Mouse (Mus musculus) kidney, embryonic 16.5 days (tissue): ENCODE results near the gene Pmf1. TPM values are rescaled to one million over a fixed set of nuclear protein-coding genes. Genes with fewer than 3 reads are reported as not detected.

Source experiments
- ATAC-seq: fragments of 200-750 bp; cut with Nextera tagmentation; 2 replicates; pipeline ENCODE4 v1.8.0; 2017; ENCODE audit warnings: moderate TSS enrichment; ENCODE audit not compliant: low FRiP score, low TSS enrichment
- H3K27ac ChIP-seq: fragments of 300-500 bp; sonication (generic); 2 replicates; pipeline ENCODE4 v1.5.1; 2014; ENCODE audit warnings: low read length
- H3K27me3 ChIP-seq: fragments of 300-500 bp; sonication (generic); 2 replicates; pipeline ENCODE4 v1.6.1; 2014; ENCODE audit warnings: low read length, control low read depth, mixed read lengths; ENCODE audit not compliant: insufficient read depth
- H3K36me3 ChIP-seq: fragments of 300-500 bp; sonication (generic); 2 replicates; pipeline ENCODE4 v1.6.1; 2014; ENCODE audit warnings: low read length, control low read depth, mixed read lengths; ENCODE audit not compliant: insufficient read depth
- H3K4me1 ChIP-seq: fragments of 300-500 bp; sonication (generic); 2 replicates; pipeline ENCODE4 v1.6.1; 2014; ENCODE audit warnings: low read length, control low read depth, mixed read lengths; ENCODE audit not compliant: insufficient read depth
- H3K4me2 ChIP-seq: fragments of 300-500 bp; sonication (generic); replicated peaks from 2 replicates; pipeline ENCODE4 v1.6.1; 2014; ENCODE audit warnings: low read depth, low read length
- H3K4me3 ChIP-seq: fragments of 300-500 bp; sonication (generic); 2 replicates; pipeline ENCODE4 v1.5.1; 2014; ENCODE audit warnings: mild to moderate bottlenecking, low read length
- H3K9ac ChIP-seq: fragments of 300-500 bp; sonication (generic); replicated peaks from 2 replicates; pipeline ENCODE4 v1.6.1; 2014; ENCODE audit warnings: low read length
- H3K9me3 ChIP-seq: fragments of 300-500 bp; sonication (generic); 2 replicates; pipeline ENCODE4 v1.6.1; 2016; ENCODE audit warnings: low read length, control low read depth
- WGBS: fragments of 180-500 bp; shearing (Covaris S2); extraction: QIAGEN DNeasy Blood & Tissue Kit; methylation state at CpG from one replicate; pipeline ENCODE4 v1.1.7; 2014; 5-methylcytosine and 5-hydroxymethylcytosine counted together
- polyA plus RNA-seq: library from polyadenylated mRNA; unstranded; fragments of >200 nt; fragmentation: Nextera tagmentation; extraction: Ambion mirVana; gene quantifications from 2 replicates; pipeline ENCODE4 v1.2.1, GENCODE M21; 2015

Pmf1 gene
- polyA plus RNA-seq, 1 experiment from 2014 or later = 144 TPM

DNA sequence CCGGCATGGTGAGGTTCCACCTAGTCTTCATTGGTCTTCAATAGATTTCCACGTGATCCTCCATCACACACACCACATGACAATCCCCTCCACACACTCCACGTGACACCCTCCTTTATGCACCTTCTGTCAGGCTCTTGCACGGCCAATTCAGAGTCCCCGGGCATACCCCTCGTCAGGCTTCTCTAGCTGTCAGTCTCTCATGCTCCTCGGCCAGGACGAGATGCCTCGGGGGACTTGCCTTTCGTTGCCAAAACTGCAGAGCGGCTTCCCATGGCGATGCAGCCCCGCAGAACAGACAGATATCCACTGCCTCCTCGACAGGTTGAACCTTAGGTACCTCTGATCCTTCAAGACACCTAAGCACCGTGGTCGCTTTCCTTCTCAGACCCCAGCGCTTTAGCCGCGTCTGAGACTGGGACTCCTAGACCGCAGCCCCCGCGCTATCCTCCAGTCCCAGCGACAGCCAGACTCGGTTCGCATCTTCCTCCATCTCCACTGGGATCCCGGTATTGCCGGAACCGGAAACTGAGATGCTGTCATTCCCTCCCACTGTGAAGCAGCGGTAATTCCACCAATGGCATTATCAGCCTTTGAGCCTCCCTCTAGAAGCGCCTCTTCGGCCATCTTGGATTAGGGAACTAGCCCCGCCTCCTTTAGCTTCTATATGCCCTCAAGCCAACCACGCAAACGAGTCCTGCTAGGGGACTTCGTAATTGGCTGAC is 14.6 kb upstream of the Pmf1 start, which contains the start of gene Slc25a44:
TSS of gene Slc25a44 (minus strand) at position 535 of the 725 bp plus-strand sequence.
- H3K27ac ChIP-seq = peak within 1 kb of the TSS; percentile 68
- WGBS = under 1% methylated on average over 35 of the region's 35 CpGs
- ATAC-seq = peak; percentile 98
- H3K4me3 ChIP-seq = peak within 1 kb of the TSS; percentile 94
- no peaks in the 10 kb centered on the region for H3K9me3 ChIP-seq
- H3K9ac ChIP-seq = peak within 1 kb of the TSS; percentile 75
- peaks cover 16% of the 10 kb centered on the region for H3K36me3 ChIP-seq
- no peaks in the 10 kb centered on the region for H3K27me3 ChIP-seq
- H3K4me1 ChIP-seq = peaks cover 16% of the 10 kb centered on the region
- peak within 1 kb of the TSS; percentile 95 for H3K4me2 ChIP-seq

DNA sequence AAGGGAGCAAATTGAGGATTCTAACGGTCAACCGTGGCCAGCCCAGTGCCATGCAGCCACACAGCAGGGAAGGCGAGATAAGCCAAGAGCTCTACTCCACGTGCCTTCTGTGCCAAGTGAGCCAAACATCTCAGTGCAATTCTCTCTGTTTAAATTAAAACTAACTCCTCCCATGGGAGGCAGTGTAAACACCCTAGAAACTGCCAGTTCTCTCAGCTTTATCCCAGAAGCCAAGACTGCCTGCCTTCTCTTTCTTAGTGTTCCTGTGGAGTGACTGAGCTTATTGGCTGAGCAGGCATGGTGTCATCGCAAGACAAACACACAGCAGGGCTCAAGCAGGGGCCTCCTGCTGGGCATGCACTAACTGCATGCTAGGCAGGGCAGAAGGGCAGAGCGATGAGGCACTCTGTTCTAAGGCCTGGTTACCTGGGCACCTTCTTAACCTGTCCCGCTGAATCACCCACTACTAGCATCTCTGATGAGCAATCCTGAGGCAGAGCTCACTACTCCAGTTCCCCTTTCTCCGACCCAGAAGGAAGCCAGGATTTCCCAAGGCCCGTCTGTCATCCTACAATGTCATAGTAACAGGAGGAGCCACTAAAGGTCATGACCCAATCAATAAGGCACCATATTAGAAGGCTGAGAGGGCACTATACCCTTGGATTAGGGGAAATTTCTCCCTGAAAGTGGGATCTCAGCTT is 12.0 kb upstream of the Pmf1 start:
- Histone ChIP-seq H3K9me3 (no peaks in the 10 kb centered on the region), H3K36me3 (peaks cover 31% of the 10 kb centered on the region), H3K9ac (peak overlapping the region; percentile 42; the same call in 1 of the 2 replicates), H3K4me3 (no peak overlapping the region), H3K4me1 (peaks cover 16% of the 10 kb centered on the region), H3K27me3 (no peaks in the 10 kb centered on the region), H3K4me2 (no peak overlapping the region), H3K27ac (no peak overlapping the region)
- no peak for ATAC-seq
- 44% methylated on average over 9 of the region's 9 CpGs for WGBS

DNA sequence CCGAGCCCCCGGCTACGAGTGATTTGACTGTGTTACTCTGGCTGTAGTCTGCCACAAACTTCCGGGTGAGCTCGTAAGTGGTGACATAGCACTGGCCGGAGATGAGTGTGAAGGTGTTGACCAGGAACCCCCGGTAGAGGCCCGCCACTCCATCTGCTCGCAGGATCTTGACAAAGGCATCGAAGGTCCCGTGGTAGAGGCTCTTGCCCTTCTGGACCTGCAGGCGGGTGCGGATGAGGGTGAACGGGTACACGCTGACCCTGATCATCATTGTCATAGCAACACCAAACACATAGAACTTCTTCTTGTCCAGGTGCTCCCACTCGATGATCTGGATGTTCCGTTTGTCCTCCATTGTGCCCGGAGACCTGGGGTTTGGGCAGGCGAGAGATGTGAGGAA is 10.6 kb upstream of the Pmf1 start:
- no peak for ATAC-seq
- peaks cover 44% of the 10 kb centered on the region for H3K36me3 ChIP-seq

DNA sequence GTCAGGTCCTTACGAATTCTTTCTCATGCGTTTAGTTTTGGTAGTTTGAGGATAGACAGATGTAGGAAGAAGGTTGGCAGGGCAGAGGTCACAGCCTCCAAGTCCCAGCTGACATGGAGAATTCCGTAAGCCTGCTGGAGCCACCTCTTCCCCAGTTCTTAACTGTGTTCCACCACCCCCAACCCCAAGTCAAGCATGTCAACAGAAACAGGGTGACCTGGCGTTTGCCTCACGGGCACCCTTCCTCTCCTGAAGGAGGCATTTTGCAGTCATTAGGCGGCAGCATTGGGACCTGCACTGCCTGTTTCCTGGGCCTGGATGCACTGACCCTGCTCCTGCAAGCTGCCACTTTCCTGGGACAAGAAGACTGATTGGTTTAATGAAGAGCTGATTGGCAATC is 7.9 kb upstream of the Pmf1 start:
- Histone ChIP-seq H3K27me3 (no peaks in the 10 kb centered on the region), H3K9me3 (no peaks in the 10 kb centered on the region), H3K27ac (no peak overlapping the region), H3K4me2 (no peak overlapping the region), H3K4me3 (no peak overlapping the region), H3K4me1 (peaks cover 4% of the 10 kb centered on the region; the same call in 1 of the 2 replicates), H3K9ac (no peak overlapping the region), H3K36me3 (peaks cover 52% of the 10 kb centered on the region)
- 68% methylated on average over 6 of the region's 6 CpGs for WGBS
- no peak for ATAC-seq

More for the DNA sequence above, 10.6 kb upstream of the Pmf1 start:
- Histone ChIP-seq H3K4me1 (peaks cover 16% of the 10 kb centered on the region), H3K27ac (no peak overlapping the region), H3K4me3 (no peak overlapping the region), H3K4me2 (no peak overlapping the region), H3K9me3 (no peaks in the 10 kb centered on the region), H3K27me3 (no peaks in the 10 kb centered on the region), H3K9ac (no peak overlapping the region)
- 90% methylated on average over 19 of the region's 19 CpGs for WGBS

DNA sequence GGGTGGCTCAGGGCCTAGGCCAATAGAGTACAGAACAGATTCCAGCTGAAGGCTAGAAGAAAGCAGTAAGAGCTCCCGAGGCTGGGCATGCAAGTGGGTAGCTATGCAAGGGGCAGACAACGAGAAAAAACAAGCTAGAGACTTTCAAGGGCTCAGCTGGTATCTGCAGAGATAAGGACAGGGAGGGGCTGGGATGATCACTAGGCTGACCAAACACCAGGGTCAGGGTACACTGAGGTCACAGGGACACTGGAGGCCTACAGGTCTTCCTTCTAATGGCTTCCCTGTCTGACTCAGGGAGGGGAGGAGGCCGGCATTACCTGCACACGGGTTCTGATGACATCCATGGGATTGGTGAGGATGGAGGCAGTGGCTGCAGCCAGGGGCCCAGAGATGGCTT is 5.5 kb upstream of the Pmf1 start:
- Histone ChIP-seq H3K9me3 (no peaks in the 10 kb centered on the region), H3K4me3 (no peak overlapping the region), H3K4me1 (peaks cover 7% of the 10 kb centered on the region; the same call in 1 of the 2 replicates), H3K27me3 (no peaks in the 10 kb centered on the region), H3K4me2 (no peak overlapping the region), H3K9ac (no peak overlapping the region), H3K27ac (no peak overlapping the region), H3K36me3 (peaks cover 54% of the 10 kb centered on the region)
- WGBS = 89% methylated on average over 4 of the region's 4 CpGs
- ATAC-seq = no peak

DNA sequence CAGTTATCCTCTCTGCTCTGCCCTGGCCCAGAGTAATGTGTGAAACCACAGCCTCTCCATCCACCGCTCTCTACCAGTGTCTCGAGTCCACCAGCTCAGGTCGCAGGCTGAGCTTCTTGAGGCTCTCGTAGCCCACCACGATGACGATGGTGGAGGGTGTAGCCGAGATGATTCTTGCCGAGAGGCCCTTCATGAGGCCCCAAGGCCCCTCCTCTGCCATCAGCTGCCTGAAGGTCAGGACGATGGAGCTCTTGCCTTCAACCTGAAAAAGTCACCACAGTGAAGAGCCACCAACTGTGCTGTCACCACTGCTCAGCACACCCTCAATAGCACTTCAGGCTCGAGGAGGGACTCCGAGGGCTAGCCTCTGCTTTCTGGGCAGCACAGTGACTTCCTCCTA is 2.5 kb upstream of the Pmf1 start:
- no peak overlapping the region for H3K4me3 ChIP-seq
- H3K4me1 ChIP-seq = peaks cover 18% of the 10 kb centered on the region
- no peaks in the 10 kb centered on the region for H3K27me3 ChIP-seq
- H3K9ac ChIP-seq = no peak overlapping the region
- ATAC-seq = no peak
- H3K9me3 ChIP-seq = no peaks in the 10 kb centered on the region
- H3K36me3 ChIP-seq = peaks cover 30% of the 10 kb centered on the region
- 85% methylated on average over 11 of the region's 11 CpGs for WGBS
- H3K4me2 ChIP-seq = no peak overlapping the region
- no peak overlapping the region for H3K27ac ChIP-seq

DNA sequence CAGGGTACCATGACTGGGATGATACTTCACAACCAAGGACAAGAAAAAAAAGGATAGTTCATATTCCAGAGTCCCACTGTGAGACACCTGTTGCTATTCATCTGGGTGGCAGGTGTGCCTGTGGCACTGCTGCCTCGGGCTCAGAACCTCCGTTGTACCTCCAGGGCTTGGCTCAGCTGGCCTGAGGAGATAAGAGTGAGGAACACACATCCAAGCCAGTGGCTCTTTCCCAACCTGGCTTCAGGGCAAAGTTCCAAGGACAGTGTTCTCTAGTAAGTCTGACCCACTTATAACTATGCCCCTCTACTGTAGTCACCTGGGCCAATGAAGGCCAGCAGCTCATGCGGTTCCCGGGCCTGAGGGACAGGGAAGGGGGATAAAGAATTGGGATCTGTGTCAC is 1.6 kb upstream of the Pmf1 start:
- no peak overlapping the region for H3K4me3 ChIP-seq
- H3K36me3 ChIP-seq = peaks cover 25% of the 10 kb centered on the region
- H3K27ac ChIP-seq = no peak overlapping the region
- H3K4me1 ChIP-seq = peaks cover 26% of the 10 kb centered on the region
- no peak overlapping the region for H3K4me2 ChIP-seq
- no peaks in the 10 kb centered on the region for H3K27me3 ChIP-seq
- no peak for ATAC-seq
- WGBS = 92% methylated on average over 4 of the region's 4 CpGs
- H3K9ac ChIP-seq = no peak overlapping the region
- H3K9me3 ChIP-seq = no peaks in the 10 kb centered on the region

DNA sequence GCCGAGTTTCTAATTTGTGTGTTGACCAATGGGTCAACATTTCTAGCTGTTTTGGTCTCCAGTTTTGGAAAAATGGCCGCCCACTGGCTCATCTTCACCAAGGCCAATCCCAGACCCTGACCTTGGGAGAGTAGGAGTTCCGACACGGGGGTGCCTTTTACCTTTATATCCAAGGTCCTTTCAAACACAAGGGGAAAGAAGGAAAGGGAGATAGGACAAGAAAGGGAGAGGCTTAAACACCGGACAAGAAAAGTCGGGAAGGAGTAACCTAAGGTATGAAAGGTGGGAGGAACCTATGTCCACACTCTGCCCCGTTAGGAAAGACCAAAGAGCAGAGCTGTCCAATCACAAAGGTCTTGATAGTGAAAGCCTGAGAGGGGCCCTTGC is 507 bp upstream of the Pmf1 start:
- Histone ChIP-seq H3K4me1 (peaks cover 30% of the 10 kb centered on the region), H3K4me3 (peak overlapping the region; percentile 76), H3K27ac (peak overlapping the region; percentile 98), H3K9me3 (no peaks in the 10 kb centered on the region), H3K36me3 (peaks cover 17% of the 10 kb centered on the region), H3K9ac (peak overlapping the region; percentile 92), H3K27me3 (no peaks in the 10 kb centered on the region), H3K4me2 (peak overlapping the region; percentile 51)
- ATAC-seq = no peak; the same call in 1 of the 2 replicates
- WGBS = 24% methylated on average over 7 of the region's 7 CpGs

DNA sequence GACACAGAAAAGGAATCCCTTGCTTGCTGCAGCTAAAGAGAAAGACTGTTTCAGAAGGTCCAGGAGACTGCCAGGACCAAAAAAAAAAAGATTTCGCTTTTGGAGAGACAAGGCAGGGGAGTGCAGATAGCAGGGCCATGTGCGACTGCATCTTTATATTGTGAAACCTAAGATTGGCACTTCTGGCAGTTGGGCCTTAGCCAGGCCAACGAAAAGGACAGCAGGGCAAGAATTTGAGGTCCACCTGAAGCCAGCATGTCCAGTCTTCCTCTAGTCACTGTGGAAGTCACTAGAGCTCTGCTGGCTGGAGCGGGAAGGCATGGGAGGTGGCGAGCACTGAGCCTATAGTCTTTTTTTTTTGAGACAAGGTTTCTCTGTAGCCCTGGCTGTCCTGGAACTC is 1.2 kb downstream of the Pmf1 start:
- peak overlapping the region; percentile 51 for H3K4me2 ChIP-seq
- H3K4me1 ChIP-seq = peaks cover 30% of the 10 kb centered on the region
- H3K4me3 ChIP-seq = peak overlapping the region; percentile 76
- H3K9me3 ChIP-seq = no peaks in the 10 kb centered on the region
- no peak for ATAC-seq
- no peaks in the 10 kb centered on the region for H3K27me3 ChIP-seq
- peak overlapping the region; percentile 92 for H3K9ac ChIP-seq
- H3K36me3 ChIP-seq = peaks cover 9% of the 10 kb centered on the region
- WGBS = 38% methylated on average over 5 of the region's 5 CpGs
- H3K27ac ChIP-seq = peak overlapping the region; percentile 36; the same call in 1 of the 2 replicates

DNA sequence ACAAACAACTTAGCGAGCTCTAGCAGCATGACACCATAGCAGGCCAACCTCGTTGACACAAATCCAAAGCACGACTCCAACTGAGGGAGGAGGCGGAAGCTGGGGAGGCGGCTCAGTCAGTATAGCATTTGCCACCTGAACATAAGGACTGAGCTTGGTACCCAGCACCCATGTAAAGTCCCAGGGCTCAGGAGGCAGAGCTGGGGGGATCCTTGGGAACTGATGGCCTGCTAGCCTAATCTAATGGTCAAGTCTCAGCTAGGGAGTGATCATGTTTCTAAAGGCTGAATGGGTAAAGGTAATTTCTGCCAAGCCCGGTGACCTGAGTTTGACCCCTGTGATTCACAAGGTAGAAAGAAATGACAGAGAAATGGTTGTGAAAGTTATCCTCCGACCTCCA is 2.6 kb downstream of the Pmf1 start:
- H3K9ac ChIP-seq = 0 out of 2 replicates have a peak overlapping the region, but pooled peaks have one; percentile 6
- H3K4me2 ChIP-seq = no peak overlapping the region
- H3K4me1 ChIP-seq = peaks cover 30% of the 10 kb centered on the region
- no peak overlapping the region for H3K27ac ChIP-seq
- no peaks in the 10 kb centered on the region for H3K27me3 ChIP-seq
- no peak overlapping the region for H3K4me3 ChIP-seq
- H3K9me3 ChIP-seq = no peaks in the 10 kb centered on the region
- ATAC-seq = no peak
- WGBS = 53% methylated on average over 7 of the region's 7 CpGs
- H3K36me3 ChIP-seq = peaks cover 12% of the 10 kb centered on the region
